Mouse (Mus musculus) liver, embryonic 16.5 days (tissue): ENCODE measurements around the gene Dnm3. TPM values are rescaled to one million over a fixed set of nuclear protein-coding genes. Genes with fewer than 3 reads are reported as not detected.

Experiments used
- ATAC-seq: fragments of 200-750 bp; cut with Nextera tagmentation; 2 replicates; pipeline ENCODE4 v1.8.0; 2017; ENCODE audit warnings: low read depth, mild to moderate bottlenecking, moderate number of reproducible peaks, moderate library complexity
- H3K27ac ChIP-seq: fragments of 300-500 bp; sonication (generic); 2 replicates; pipeline ENCODE4 v1.5.1; 2014; ENCODE audit warnings: mild to moderate bottlenecking, low read length
- H3K27me3 ChIP-seq: fragments of 300-500 bp; sonication (generic); 2 replicates; pipeline ENCODE4 v1.6.1; 2014; ENCODE audit warnings: low read depth, low read length, mixed read lengths; ENCODE audit not compliant: control insufficient read depth, insufficient read depth
- H3K36me3 ChIP-seq: fragments of 300-500 bp; sonication (generic); 2 replicates; pipeline ENCODE4 v1.6.1; 2014; ENCODE audit warnings: mild to moderate bottlenecking; ENCODE audit not compliant: control insufficient read depth, insufficient read depth
- H3K4me1 ChIP-seq: fragments of 300-500 bp; sonication (generic); 2 replicates; pipeline ENCODE4 v1.6.1; 2014; ENCODE audit warnings: low read depth, low read length, mixed read lengths; ENCODE audit not compliant: control insufficient read depth
- H3K4me2 ChIP-seq: fragments of 300-500 bp; sonication (generic); 2 replicates; pipeline ENCODE4 v1.6.1; 2014; ENCODE audit warnings: low read depth, low read length, mixed read lengths
- H3K4me3 ChIP-seq: fragments of 300-500 bp; sonication (generic); 2 replicates; pipeline ENCODE4 v1.5.1; 2014; ENCODE audit warnings: low read depth, mild to moderate bottlenecking, low read length
- H3K9ac ChIP-seq: fragments of 300-500 bp; sonication (generic); 2 replicates; pipeline ENCODE4 v1.6.1; 2014; ENCODE audit warnings: low read depth, low read length
- H3K9me3 ChIP-seq: fragments of 300-500 bp; sonication (generic); replicated peaks from 2 replicates; pipeline ENCODE4 v1.6.1; 2016; ENCODE audit warnings: low read length; ENCODE audit not compliant: control insufficient read depth
- WGBS: fragments of 180-500 bp; shearing (Covaris S2); extraction: QIAGEN DNeasy Blood & Tissue Kit; methylation state at CpG from one replicate; pipeline ENCODE4 v1.1.7; 2014; ENCODE audit not compliant: insufficient replicate concordance; 5-methylcytosine and 5-hydroxymethylcytosine counted together
- polyA plus RNA-seq: library from polyadenylated mRNA; unstranded; fragments of >200 nt; fragmentation: Nextera tagmentation; extraction: Ambion mirVana; gene quantifications from 2 replicates; pipeline ENCODE4 v1.2.1, GENCODE M21; 2015

Gene Dnm3
- polyA plus RNA-seq, 1 experiment from 2014 or later, result 1.5 TPM

- Histone ChIP-seq H3K27ac (no peak overlapping the region), H3K9ac (no peak overlapping the region), H3K4me1 (no peaks in the 10 kb centered on the region), H3K9me3 (no peaks in the 10 kb centered on the region), H3K36me3 (no peaks in the 10 kb centered on the region), H3K27me3 (no peaks in the 10 kb centered on the region), H3K4me3 (no peak overlapping the region), H3K4me2 (no peak overlapping the region)
- WGBS, result 59% methylated on average over 7 of the region's 7 CpGs
- no peak for ATAC-seq
Observed at GRCm38 (mm10) chr1:162109437-162109813, 368.4 kb downstream of the Dnm3 start.

- no peak overlapping the region for H3K9ac ChIP-seq
- no peak overlapping the region for H3K4me2 ChIP-seq
- no peaks in the 10 kb centered on the region; the same call in 1 of the 2 replicates for H3K4me1 ChIP-seq
- no peaks in the 10 kb centered on the region for H3K36me3 ChIP-seq
- WGBS, result 60% methylated on average over 6 of the region's 6 CpGs
- no peak for ATAC-seq
- H3K9me3 ChIP-seq, result no peaks in the 10 kb centered on the region
- no peak overlapping the region for H3K4me3 ChIP-seq
- H3K27ac ChIP-seq, result no peak overlapping the region
- no peaks in the 10 kb centered on the region for H3K27me3 ChIP-seq
Observed at GRCm38 (mm10) chr1:162108726-162109436, 369.0 kb downstream of the Dnm3 start.

GRCm38 (mm10) chr1:162108181-162108671 is 369.6 kb downstream of the Dnm3 start:
- H3K4me1 ChIP-seq, result no peaks in the 10 kb centered on the region; the same call in 1 of the 2 replicates
- no peak overlapping the region for H3K27ac ChIP-seq
- no peaks in the 10 kb centered on the region for H3K27me3 ChIP-seq
- ATAC-seq, result no peak
- H3K4me2 ChIP-seq, result no peak overlapping the region
- WGBS, result 61% methylated on average over 7 of the region's 7 CpGs
- H3K36me3 ChIP-seq, result no peaks in the 10 kb centered on the region
- H3K9me3 ChIP-seq, result no peaks in the 10 kb centered on the region
- no peak overlapping the region for H3K4me3 ChIP-seq
- H3K9ac ChIP-seq, result no peak overlapping the region

GRCm38 (mm10) chr1:162107011-162107606 is 370.7 kb downstream of the Dnm3 start:
- Histone ChIP-seq H3K4me3 (no peak overlapping the region), H3K9ac (no peak overlapping the region), H3K4me1 (no peaks in the 10 kb centered on the region; the same call in 1 of the 2 replicates), H3K36me3 (no peaks in the 10 kb centered on the region), H3K9me3 (no peaks in the 10 kb centered on the region), H3K27ac (no peak overlapping the region), H3K4me2 (no peak overlapping the region), H3K27me3 (no peaks in the 10 kb centered on the region)
- WGBS, result 62% methylated on average over 4 of the region's 4 CpGs
- no peak for ATAC-seq

GRCm38 (mm10) chr1:162100961-162101830 is 376.6 kb downstream of the Dnm3 start:
- Histone ChIP-seq H3K4me1 (no peaks in the 10 kb centered on the region; the same call in 1 of the 2 replicates), H3K36me3 (no peaks in the 10 kb centered on the region), H3K4me2 (no peak overlapping the region), H3K27me3 (no peaks in the 10 kb centered on the region), H3K4me3 (no peak overlapping the region), H3K27ac (no peak overlapping the region), H3K9me3 (no peaks in the 10 kb centered on the region), H3K9ac (no peak overlapping the region)
- no peak for ATAC-seq
- WGBS, result 75% methylated on average over 10 of the region's 10 CpGs

- 61% methylated on average over 7 of the region's 7 CpGs for WGBS
- Histone ChIP-seq H3K9me3 (no peaks in the 10 kb centered on the region), H3K4me3 (no peak overlapping the region), H3K27me3 (no peaks in the 10 kb centered on the region), H3K4me2 (no peak overlapping the region), H3K36me3 (no peaks in the 10 kb centered on the region), H3K27ac (no peak overlapping the region), H3K4me1 (no peaks in the 10 kb centered on the region; the same call in 1 of the 2 replicates), H3K9ac (no peak overlapping the region)
- no peak for ATAC-seq
Observed at GRCm38 (mm10) chr1:162100033-162100820, 377.6 kb downstream of the Dnm3 start.

- no peaks in the 10 kb centered on the region for H3K27me3 ChIP-seq
- no peak overlapping the region for H3K27ac ChIP-seq
- no peak overlapping the region for H3K9ac ChIP-seq
- ATAC-seq, result peak; percentile 45; the same call in 1 of the 2 replicates
- H3K9me3 ChIP-seq, result no peaks in the 10 kb centered on the region
- no peaks in the 10 kb centered on the region; the same call in 1 of the 2 replicates for H3K4me1 ChIP-seq
- H3K4me3 ChIP-seq, result no peak overlapping the region
- H3K4me2 ChIP-seq, result no peak overlapping the region
- H3K36me3 ChIP-seq, result no peaks in the 10 kb centered on the region
- 28% methylated on average over 3 of the region's 3 CpGs for WGBS
Observed at GRCm38 (mm10) chr1:162099203-162099602, 378.6 kb downstream of the Dnm3 start.

GRCm38 (mm10) chr1:162094523-162095272 is 383.1 kb downstream of the Dnm3 start:
- H3K9me3 ChIP-seq, result no peaks in the 10 kb centered on the region
- ATAC-seq, result no peak
- no peak overlapping the region for H3K27ac ChIP-seq
- no peak overlapping the region for H3K9ac ChIP-seq
- no peaks in the 10 kb centered on the region for H3K4me1 ChIP-seq
- no peaks in the 10 kb centered on the region for H3K36me3 ChIP-seq
- no peak overlapping the region for H3K4me2 ChIP-seq
- H3K27me3 ChIP-seq, result no peaks in the 10 kb centered on the region
- no peak overlapping the region for H3K4me3 ChIP-seq
- 60% methylated on average over 8 of the region's 8 CpGs for WGBS
